Mouse (Mus musculus): ENCODE measurements around the gene Sms.

DNA sequence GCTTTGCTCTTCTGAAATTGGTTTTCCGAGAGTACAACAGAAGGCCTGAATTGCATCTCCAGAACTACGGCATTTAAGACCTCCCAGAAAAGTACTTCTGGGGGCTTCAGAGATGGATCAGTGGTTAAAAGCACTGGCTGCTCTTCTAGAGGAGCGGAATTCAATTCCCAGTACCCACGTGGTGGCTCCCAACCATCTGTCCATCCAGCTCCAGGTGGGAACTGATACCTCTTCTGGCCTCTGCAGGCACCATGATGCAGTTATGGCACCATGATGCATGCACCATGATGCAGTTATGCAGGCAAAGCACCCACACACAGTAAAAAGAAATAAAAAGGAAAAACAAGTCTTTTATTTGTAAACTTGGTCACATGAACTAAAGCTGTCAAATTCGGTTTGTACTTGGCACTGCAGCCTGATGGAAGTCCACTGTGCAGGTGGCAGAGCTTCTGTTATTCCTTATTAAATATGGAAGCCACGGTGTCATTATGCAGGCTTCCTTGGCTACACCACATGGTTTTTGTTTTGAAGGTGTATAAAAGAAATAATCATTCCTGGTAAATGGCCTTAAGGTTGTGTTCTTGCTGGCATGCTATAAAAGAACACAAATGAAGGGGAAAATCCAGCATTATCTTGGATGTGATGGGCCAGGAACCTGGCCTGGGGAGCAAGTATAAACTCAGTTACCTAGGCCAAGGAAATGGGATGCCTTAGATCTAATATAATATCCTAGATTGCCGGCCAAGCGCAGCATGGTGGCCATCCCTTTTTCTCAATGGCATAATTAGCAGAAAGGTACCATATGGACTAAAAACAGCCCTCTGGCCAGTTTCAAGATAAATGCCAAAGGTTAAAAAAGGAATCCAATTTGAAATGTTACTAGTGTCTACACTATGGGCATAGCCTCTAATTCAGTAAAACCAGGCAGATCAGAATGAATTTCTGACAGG is 20.1 kb downstream of the Sms start:
- TF ChIP-seq GATA1 (IDR thresholded peaks at IDR 0.05; ENCODE audit: borderline replicate concordance, low read length) = no peak
- TF ChIP-seq FLI1 (IDR thresholded peaks at IDR 0.05; ENCODE audit: low read length) = no peak

All from megakaryocyte, embryonic 14.5 days (primary cell).